Mouse (Mus musculus) intestine, embryonic 14.5 days (tissue): ENCODE measurements around the gene Slc7a8. TPM values are rescaled to one million over a fixed set of nuclear protein-coding genes. Genes with fewer than 3 reads are reported as not detected.

Source experiments
- ATAC-seq: fragments of 200-750 bp; cut with Nextera tagmentation; replicated peaks from 2 replicates; pipeline ENCODE4 v1.8.0; 2017; ENCODE audit warnings: low read depth, moderate number of reproducible peaks, moderate TSS enrichment, moderate library complexity; ENCODE audit not compliant: low FRiP score, low TSS enrichment
- DNase-seq: peaks from one replicate; pipeline ENCODE4 v3.0.0-alpha.2; 2018; ENCODE audit warnings: low spot score
- H3K27ac ChIP-seq: fragments of 300-500 bp; sonication (generic); 2 replicates; pipeline ENCODE4 v1.5.1; 2014; ENCODE audit warnings: low read depth, mild to moderate bottlenecking, control low read depth
- H3K27me3 ChIP-seq: fragments of 300-500 bp; sonication (generic); replicated peaks from 2 replicates; pipeline ENCODE4 v1.6.1; 2014; ENCODE audit warnings: low read length, control low read depth; ENCODE audit not compliant: control insufficient read depth, insufficient read depth
- H3K36me3 ChIP-seq: fragments of 300-500 bp; sonication (generic); 2 replicates; pipeline ENCODE4 v1.6.1; 2014; ENCODE audit warnings: low read length, control low read depth; ENCODE audit not compliant: control insufficient read depth, insufficient read depth
- H3K4me1 ChIP-seq: fragments of 300-500 bp; sonication (generic); replicated peaks from 2 replicates; pipeline ENCODE4 v1.6.1; 2014; ENCODE audit warnings: low read length, control low read depth, mixed read lengths; ENCODE audit not compliant: control insufficient read depth, insufficient read depth
- H3K4me2 ChIP-seq: fragments of 300-500 bp; sonication (generic); 2 replicates; pipeline ENCODE4 v1.6.1; 2014; ENCODE audit warnings: low read length
- H3K4me3 ChIP-seq: fragments of 300-500 bp; sonication (generic); 2 replicates; pipeline ENCODE4 v1.5.1; 2014; ENCODE audit warnings: low read depth, low read length, control low read depth, mixed read lengths
- H3K9ac ChIP-seq: fragments of 300-500 bp; sonication (generic); 2 replicates; pipeline ENCODE4 v1.6.1; 2014; ENCODE audit warnings: mild to moderate bottlenecking, low read length
- H3K9me3 ChIP-seq: fragments of 300-500 bp; sonication (generic); 2 replicates; pipeline ENCODE4 v1.6.1; 2016; ENCODE audit warnings: low read length, control low read depth; ENCODE audit not compliant: control insufficient read depth
- WGBS: fragments of 180-500 bp; shearing (Covaris S2); extraction: QIAGEN DNeasy Blood & Tissue Kit; methylation state at CpG from one replicate; pipeline ENCODE4 v1.1.7; 2014; 5-methylcytosine and 5-hydroxymethylcytosine counted together
- polyA plus RNA-seq: library from polyadenylated mRNA; unstranded; fragments of >200 nt; fragmentation: Nextera tagmentation; extraction: Ambion mirVana; gene quantifications from 2 replicates; pipeline ENCODE4 v1.2.1, GENCODE M21; 2014

Slc7a8 gene
- polyA plus RNA-seq, 1 experiment from 2014 or later, result 26.7 TPM

GRCm38 (mm10) chr14:54806124-54806523 lies 24.4 kb upstream of the Slc7a8 start:
- Histone ChIP-seq H3K27me3 (no peaks in the 10 kb centered on the region), H3K36me3 (no peaks in the 10 kb centered on the region), H3K9me3 (no peaks in the 10 kb centered on the region), H3K4me3 (no peak overlapping the region), H3K4me2 (no peak overlapping the region), H3K27ac (no peak overlapping the region), H3K9ac (no peak overlapping the region), H3K4me1 (no peaks in the 10 kb centered on the region)
- 80% methylated on average over 4 of the region's 4 CpGs for WGBS
- ATAC-seq (no peak), DNase-seq (no peak)

- H3K9me3 ChIP-seq, result no peaks in the 10 kb centered on the region
- no peak overlapping the region for H3K9ac ChIP-seq
- no peak for ATAC-seq
- no peaks in the 10 kb centered on the region for H3K4me1 ChIP-seq
- no peaks in the 10 kb centered on the region for H3K27me3 ChIP-seq
- no peaks in the 10 kb centered on the region for H3K36me3 ChIP-seq
- H3K4me3 ChIP-seq, result no peak overlapping the region
- WGBS, result 61% methylated on average over 4 of the region's 4 CpGs
- no peak overlapping the region for H3K4me2 ChIP-seq
- no peak for DNase-seq
- no peak overlapping the region for H3K27ac ChIP-seq
Observed at GRCm38 (mm10) chr14:54802428-54802827, 20.7 kb upstream of the Slc7a8 start.

- H3K4me3 ChIP-seq, result no peak overlapping the region
- no peak for DNase-seq
- H3K4me1 ChIP-seq, result no peaks in the 10 kb centered on the region
- no peak overlapping the region for H3K4me2 ChIP-seq
- H3K27me3 ChIP-seq, result no peaks in the 10 kb centered on the region
- no peak overlapping the region for H3K9ac ChIP-seq
- no peak for ATAC-seq
- WGBS, result 47% methylated on average over 10 of the region's 10 CpGs
- H3K36me3 ChIP-seq, result no peaks in the 10 kb centered on the region
- no peaks in the 10 kb centered on the region for H3K9me3 ChIP-seq
- no peak overlapping the region for H3K27ac ChIP-seq
Observed at GRCm38 (mm10) chr14:54799686-54800085, 17.9 kb upstream of the Slc7a8 start.

- Histone ChIP-seq H3K9me3 (no peaks in the 10 kb centered on the region), H3K9ac (no peak overlapping the region), H3K36me3 (no peaks in the 10 kb centered on the region), H3K4me1 (no peaks in the 10 kb centered on the region), H3K27me3 (no peaks in the 10 kb centered on the region), H3K4me3 (no peak overlapping the region), H3K27ac (no peak overlapping the region), H3K4me2 (no peak overlapping the region)
- no peak for DNase-seq
- ATAC-seq, result no peak
- 89% methylated on average over 15 of the region's 15 CpGs for WGBS
Observed at GRCm38 (mm10) chr14:54796760-54797159, 15.0 kb upstream of the Slc7a8 start.

GRCm38 (mm10) chr14:54795901-54796300 lies 14.2 kb upstream of the Slc7a8 start:
- WGBS, result 78% methylated on average over 1 of the region's 1 CpGs
- Histone ChIP-seq H3K9me3 (no peaks in the 10 kb centered on the region), H3K27me3 (no peaks in the 10 kb centered on the region), H3K9ac (no peak overlapping the region), H3K4me3 (no peak overlapping the region), H3K27ac (no peak overlapping the region), H3K4me1 (no peaks in the 10 kb centered on the region), H3K36me3 (no peaks in the 10 kb centered on the region), H3K4me2 (no peak overlapping the region)
- ATAC-seq (no peak), DNase-seq (no peak)

GRCm38 (mm10) chr14:54793894-54794830 lies 12.4 kb upstream of the Slc7a8 start:
- Histone ChIP-seq H3K4me2 (no peak overlapping the region), H3K9ac (no peak overlapping the region), H3K9me3 (no peaks in the 10 kb centered on the region), H3K4me1 (no peaks in the 10 kb centered on the region), H3K36me3 (no peaks in the 10 kb centered on the region), H3K4me3 (no peak overlapping the region), H3K27ac (no peak overlapping the region), H3K27me3 (no peaks in the 10 kb centered on the region)
- DNase-seq (no peak), ATAC-seq (no peak)
- 73% methylated on average over 8 of the region's 8 CpGs for WGBS

- DNase-seq, result no peak
Observed at GRCm38 (mm10) chr14:54793351-54793750, 11.6 kb upstream of the Slc7a8 start.

GRCm38 (mm10) chr14:54792166-54792565 lies 10.4 kb upstream of the Slc7a8 start:
- Histone ChIP-seq H3K9me3 (no peaks in the 10 kb centered on the region), H3K4me1 (no peaks in the 10 kb centered on the region), H3K27ac (no peak overlapping the region), H3K36me3 (no peaks in the 10 kb centered on the region), H3K9ac (no peak overlapping the region), H3K4me2 (no peak overlapping the region), H3K27me3 (no peaks in the 10 kb centered on the region), H3K4me3 (no peak overlapping the region)
- DNase-seq, result no peak
- WGBS, result 75% methylated on average over 6 of the region's 6 CpGs
- no peak for ATAC-seq

More at GRCm38 (mm10) chr14:54793351-54793750, 11.6 kb upstream of the Slc7a8 start:
- H3K9ac ChIP-seq, result no peak overlapping the region
- no peaks in the 10 kb centered on the region for H3K9me3 ChIP-seq
- H3K27ac ChIP-seq, result no peak overlapping the region
- no peak for ATAC-seq
- 66% methylated on average over 1 of the region's 1 CpGs for WGBS
- no peaks in the 10 kb centered on the region for H3K4me1 ChIP-seq
- no peaks in the 10 kb centered on the region for H3K27me3 ChIP-seq
- H3K36me3 ChIP-seq, result no peaks in the 10 kb centered on the region
- no peak overlapping the region for H3K4me3 ChIP-seq
- H3K4me2 ChIP-seq, result no peak overlapping the region

- H3K9me3 ChIP-seq, result no peaks in the 10 kb centered on the region
- 96% methylated on average over 5 of the region's 5 CpGs for WGBS
- no peaks in the 10 kb centered on the region for H3K27me3 ChIP-seq
- no peak overlapping the region for H3K4me3 ChIP-seq
- H3K4me1 ChIP-seq, result 0 out of 2 replicates have a peak, but pooled peaks cover 4% of the 10 kb centered on the region
- no peak overlapping the region for H3K27ac ChIP-seq
- H3K36me3 ChIP-seq, result no peaks in the 10 kb centered on the region
- no peak overlapping the region for H3K9ac ChIP-seq
- no peak for ATAC-seq
- H3K4me2 ChIP-seq, result no peak overlapping the region
- no peak for DNase-seq
Observed at GRCm38 (mm10) chr14:54788231-54788630, 6.5 kb upstream of the Slc7a8 start.
